Mouse (Mus musculus): ENCODE data around the gene Agbl4. TPM values are rescaled to one million over a fixed set of nuclear protein-coding genes. Genes with fewer than 3 reads are reported as not detected.
A peak's percentile ranks its signal among the peaks of the same experiment; 100 is the strongest.
"Not testable (repeated sequence)": the region's sequence is repeated elsewhere in the genome, so short reads cannot be mapped to it uniquely, and the experiment has no call there.

The Agbl4 gene
- total RNA-seq, 2 experiments from 2014 or later, result 13.4 to 15.3 TPM

DNA sequence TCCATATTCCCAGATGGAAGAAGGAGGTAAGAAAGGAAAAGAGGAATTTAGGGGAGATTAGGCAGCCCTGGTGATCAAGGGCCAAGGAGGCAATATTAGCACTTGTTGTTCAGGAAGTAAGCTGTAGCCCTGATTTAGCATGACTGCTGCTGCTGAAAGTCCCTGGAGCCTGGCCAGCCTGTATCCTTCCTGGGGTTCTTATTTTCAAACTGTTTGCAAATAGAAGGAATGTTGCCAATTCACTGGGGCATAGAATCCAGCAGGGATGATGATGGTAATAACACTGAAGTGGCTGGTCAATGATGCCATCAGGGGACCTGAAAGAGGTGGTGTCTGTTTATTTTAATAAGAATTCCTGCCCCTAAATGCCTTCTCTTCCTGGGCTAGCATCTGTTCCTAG, 518.6 kb downstream of the Agbl4 start:
- DNase-seq (ENCODE audit: extremely low spot score in 1 of 2, low spot score in 1 of 2), result peak; percentile 9 to 25

GRCm38 (mm10) chr4:110916565-110916964, 519.1 kb downstream of the Agbl4 start:
- peak; percentile 56 to 59 for DNase-seq (ENCODE audit: extremely low spot score in 1 of 2, low spot score in 1 of 2)

DNA sequence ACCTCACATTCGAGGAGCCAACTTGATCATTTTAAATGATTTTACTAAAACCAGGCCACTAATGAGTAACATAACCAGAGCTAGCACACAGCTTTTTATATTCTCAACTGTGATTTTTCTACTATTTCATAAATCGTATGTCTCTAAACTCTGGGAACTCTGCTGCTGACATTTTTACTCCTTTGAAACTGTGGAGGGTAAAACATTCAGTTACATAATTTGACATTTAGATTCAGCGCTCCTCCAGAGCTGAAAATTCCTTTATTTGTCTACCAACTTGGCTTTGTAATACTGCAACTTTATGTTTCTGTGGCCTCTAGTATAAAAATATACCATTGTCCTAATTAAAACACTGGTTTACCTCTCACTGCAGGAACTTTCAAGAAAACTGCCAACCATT, 523.6 kb downstream of the Agbl4 start:
- no peak for DNase-seq (ENCODE audit: extremely low spot score in 1 of 2, low spot score in 1 of 2)

DNA sequence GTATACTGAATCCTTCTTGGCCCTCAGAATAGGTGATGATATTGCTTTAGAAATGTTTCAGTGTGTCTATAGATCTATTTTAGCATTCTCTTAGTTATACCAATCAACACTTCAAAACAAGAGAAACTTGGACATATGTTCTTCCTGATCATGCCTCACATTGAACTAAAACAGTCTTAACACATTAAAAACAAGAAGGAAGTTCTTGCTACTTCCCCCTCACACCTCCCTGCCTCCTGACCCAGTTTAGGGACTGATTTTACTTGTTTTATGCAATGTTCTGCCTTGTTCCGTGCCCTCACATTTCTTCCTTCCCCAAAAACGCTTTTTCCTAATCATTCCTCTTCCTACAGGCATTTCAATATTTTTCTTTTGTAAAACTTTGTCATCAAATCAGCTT, 604.2 kb downstream of the Agbl4 start:
- no peak for DNase-seq (ENCODE audit: extremely low spot score in 1 of 2, low spot score in 1 of 2)

GRCm38 (mm10) chr4:111004719-111005479, 607.4 kb downstream of the Agbl4 start:
- DNase-seq (ENCODE audit: extremely low spot score in 1 of 2, low spot score in 1 of 2), result no peak

- DNase-seq (ENCODE audit: extremely low spot score in 1 of 2, low spot score in 1 of 2), result no peak
Observed at GRCm38 (mm10) chr4:111019376-111019775, 621.9 kb downstream of the Agbl4 start.

DNA sequence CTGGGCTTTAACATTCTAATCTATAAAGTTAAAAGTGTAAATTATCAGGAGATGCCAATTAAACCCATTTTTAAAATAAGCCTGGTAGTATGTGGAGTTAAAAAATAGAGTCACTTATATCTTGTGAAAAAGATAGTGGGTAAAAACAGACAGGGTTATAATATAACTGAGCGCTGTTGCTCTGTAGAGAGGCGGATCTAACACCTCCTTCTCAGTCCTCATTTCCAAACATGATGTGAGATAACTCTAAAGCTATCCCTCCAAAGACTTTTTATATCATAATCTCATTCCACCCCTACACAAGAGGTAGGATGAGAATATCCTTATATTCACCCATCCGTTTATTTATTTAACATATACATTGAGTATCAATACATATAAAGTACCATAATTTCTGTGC, 669.9 kb downstream of the Agbl4 start:
- DNase-seq (ENCODE audit: extremely low spot score in 1 of 2, low spot score in 1 of 2), result no peak

GRCm38 (mm10) chr4:111073738-111074497, 676.5 kb downstream of the Agbl4 start:
- no peak for DNase-seq (ENCODE audit: extremely low spot score in 1 of 2, low spot score in 1 of 2)

- no peak for DNase-seq (ENCODE audit: extremely low spot score in 1 of 2, low spot score in 1 of 2)
Observed at GRCm38 (mm10) chr4:111074701-111075154, 677.3 kb downstream of the Agbl4 start.

DNA sequence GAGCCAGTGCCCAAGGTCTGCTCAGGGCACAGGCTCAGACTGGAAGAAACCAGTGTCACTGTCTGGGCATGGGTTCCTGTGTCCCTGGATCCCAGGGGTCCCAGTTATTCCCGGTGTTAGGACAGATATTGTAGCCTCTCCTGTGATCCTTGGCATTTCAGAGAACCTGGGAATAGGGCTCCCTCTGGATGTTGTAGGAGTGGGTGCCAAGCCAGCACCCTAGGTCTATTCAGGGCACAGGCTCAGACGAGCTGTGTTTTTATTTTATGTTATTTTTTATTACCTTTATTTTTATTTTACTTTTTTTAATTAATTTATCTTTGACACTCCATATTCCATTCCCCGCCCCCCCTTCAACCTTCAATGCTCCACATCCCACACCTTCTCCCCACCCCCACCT, 680.3 kb downstream of the Agbl4 start:
- no peak for DNase-seq (ENCODE audit: extremely low spot score in 1 of 2, low spot score in 1 of 2)

DNA sequence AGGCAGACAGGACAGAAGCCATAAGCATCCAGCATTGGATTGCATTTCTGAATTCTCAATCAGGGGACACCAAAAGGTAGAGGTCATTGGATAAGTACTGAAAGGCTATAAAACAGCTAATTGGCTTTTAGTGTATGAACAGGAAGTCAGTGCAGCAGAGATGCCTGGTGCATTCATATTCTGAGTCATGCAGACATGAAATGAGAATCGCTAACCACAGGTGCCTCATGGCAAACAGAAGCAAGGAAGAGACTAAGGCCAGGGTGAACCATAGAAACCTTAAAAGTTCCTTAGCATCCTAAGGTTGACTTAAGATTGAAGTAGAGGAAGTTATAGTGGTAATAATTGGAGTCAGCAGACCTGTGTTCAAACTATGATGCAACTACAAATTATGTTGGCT, 687.9 kb downstream of the Agbl4 start:
- DNase-seq (ENCODE audit: extremely low spot score in 1 of 2, low spot score in 1 of 2), result no peak

DNA sequence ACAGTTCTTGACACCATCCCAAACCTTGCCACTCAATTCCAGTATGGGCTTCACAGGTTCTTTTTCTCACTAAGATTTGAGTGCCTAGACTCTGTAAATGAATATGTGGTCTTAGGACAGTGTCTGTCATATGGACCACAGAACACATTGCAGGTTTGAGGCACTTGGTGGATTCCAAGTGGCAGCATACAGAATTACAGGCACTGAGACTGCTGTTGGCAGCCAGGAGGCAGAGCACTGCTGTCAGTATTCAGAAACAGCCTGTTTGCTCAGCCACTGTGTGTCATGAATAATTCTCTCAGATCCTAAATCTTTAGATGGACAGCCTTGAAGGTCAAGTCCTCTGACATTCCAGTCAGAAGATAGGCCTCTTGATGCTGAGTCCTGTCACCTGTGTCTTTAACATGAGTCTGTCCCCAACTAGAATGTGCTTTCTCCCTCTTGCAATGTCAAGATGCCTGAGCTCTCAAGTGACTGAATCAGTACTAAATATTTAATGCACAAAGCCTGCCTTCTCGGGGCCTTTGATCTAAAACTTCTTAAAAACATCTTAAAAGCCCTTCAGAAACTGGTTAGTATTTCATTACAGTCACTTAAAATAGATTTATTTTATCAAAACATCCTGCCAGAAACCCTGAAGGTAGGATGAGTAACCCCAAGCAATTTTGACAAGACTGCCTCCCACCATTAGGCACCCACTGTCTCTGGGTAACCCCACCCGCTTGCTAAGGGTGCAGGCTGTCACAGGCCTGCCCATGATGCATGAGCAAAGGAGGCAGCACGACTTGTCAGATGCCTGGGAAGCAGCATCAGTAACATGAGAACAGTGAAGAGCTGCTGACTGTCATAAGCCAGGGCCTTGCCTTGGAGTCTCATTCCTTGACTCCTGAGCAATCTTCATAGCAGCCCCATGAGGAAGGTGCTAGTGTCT, 739.0 kb downstream of the Agbl4 start:
- no peak for DNase-seq (ENCODE audit: extremely low spot score in 1 of 2, low spot score in 1 of 2)

GRCm38 (mm10) chr4:111147748-111148147, 750.3 kb downstream of the Agbl4 start:
- DNase-seq (ENCODE audit: extremely low spot score in 1 of 2, low spot score in 1 of 2), result no peak

DNA sequence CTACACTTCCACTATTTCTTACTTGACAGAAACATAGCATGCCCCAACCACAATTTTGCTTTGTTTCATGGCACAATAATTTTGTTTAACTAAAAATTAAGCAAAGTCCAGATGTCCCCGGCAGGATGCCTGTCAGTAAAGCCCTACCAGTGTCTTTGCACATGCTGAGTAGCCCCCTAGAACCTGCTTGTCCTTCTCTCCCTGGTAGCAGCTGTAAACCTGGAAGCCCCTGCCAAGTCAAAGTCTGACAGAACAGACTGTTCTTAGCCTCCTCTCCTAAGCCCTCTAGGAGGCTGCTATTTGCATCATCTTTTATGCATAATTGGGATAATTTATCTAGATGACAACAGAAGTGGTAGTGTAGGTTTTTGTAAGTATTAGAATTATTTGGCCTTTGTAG, 758.4 kb downstream of the Agbl4 start:
- DNase-seq (ENCODE audit: extremely low spot score in 1 of 2, low spot score in 1 of 2), result no peak

GRCm38 (mm10) chr4:111181478-111181877, 784.0 kb downstream of the Agbl4 start:
- no peak for DNase-seq (ENCODE audit: extremely low spot score in 1 of 2, low spot score in 1 of 2)

GRCm38 (mm10) chr4:111200100-111200499, 802.6 kb downstream of the Agbl4 start:
- DNase-seq (ENCODE audit: extremely low spot score in 1 of 2, low spot score in 1 of 2), result no peak

DNA sequence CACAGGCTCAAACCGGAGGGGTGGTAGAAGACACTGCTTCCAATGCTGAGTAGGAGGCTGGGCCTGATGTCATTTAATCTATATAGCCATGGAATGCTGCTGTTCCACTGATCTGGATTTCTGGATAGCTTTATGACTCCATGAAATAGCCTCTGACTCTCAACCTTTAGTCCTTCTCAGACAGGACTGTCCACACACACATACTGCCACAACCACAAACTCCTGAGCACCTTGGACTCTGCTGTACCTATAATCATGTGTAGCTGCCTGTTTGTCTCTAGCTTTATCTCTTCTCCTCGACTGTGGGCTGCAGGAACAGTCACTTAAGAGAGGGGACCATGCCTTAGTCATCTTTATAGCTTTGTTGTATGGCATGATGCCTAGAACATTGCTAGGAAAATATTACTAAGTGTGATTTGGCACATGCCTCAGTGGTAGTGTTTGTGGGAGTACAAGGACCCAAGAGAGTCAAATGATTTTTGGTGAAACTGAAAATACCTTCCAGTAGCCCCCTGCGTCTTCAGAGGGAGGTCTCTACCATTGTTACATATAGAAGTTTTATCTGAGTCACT, 817.8 kb downstream of the Agbl4 start:
- no peak for DNase-seq (ENCODE audit: extremely low spot score in 1 of 2, low spot score in 1 of 2)

GRCm38 (mm10) chr4:111219030-111219429, 821.6 kb downstream of the Agbl4 start:
- not testable (repeated sequence) for DNase-seq (ENCODE audit: extremely low spot score in 1 of 2, low spot score in 1 of 2)

GRCm38 (mm10) chr4:111219543-111219942, 822.1 kb downstream of the Agbl4 start:
- not testable (repeated sequence) for DNase-seq (ENCODE audit: extremely low spot score in 1 of 2, low spot score in 1 of 2)

GRCm38 (mm10) chr4:111233849-111234248, 836.4 kb downstream of the Agbl4 start:
- DNase-seq (ENCODE audit: extremely low spot score in 1 of 2, low spot score in 1 of 2), result no peak

All from layer of hippocampus, postnatal 25 days (tissue).